Mouse (Mus musculus) spleen, adult 2 months (tissue): ENCODE measurements at regions not wholly inside any gene's neighbourhood (a gene's known extent, or its start where the extent isn't known, plus 50 kb on each side); places are given as distances from the start of the nearest gene placed in this dataset.

ENCODE experiments used
- DNase-seq, 2 experiments: peaks; one replicate each; pipeline versions ENCODE4 v3.0.0 to v3.0.0-alpha.2; 2012 to 2021; ENCODE audit warnings: low spot score in 2 of 2, low read depth in 1 of 2
- H3K27ac ChIP-seq: fragments of 200-500 bp; 2 replicates; pipeline ENCODE4 v1.5.1; 2012; ENCODE audit warnings: low read length, inconsistent platforms; ENCODE audit not compliant: insufficient read depth
- H3K27me3 ChIP-seq: fragments of 200-500 bp; 2 replicates; pipeline ENCODE4 v1.6.1; 2012; ENCODE audit warnings: mild to moderate bottlenecking, moderate library complexity, low read length, inconsistent platforms; ENCODE audit not compliant: control insufficient read depth, insufficient read depth
- H3K36me3 ChIP-seq: fragments of 200-500 bp; 2 replicates; pipeline ENCODE4 v1.6.1; 2012; ENCODE audit warnings: mild to moderate bottlenecking, low read length, inconsistent platforms; ENCODE audit not compliant: control insufficient read depth, insufficient read depth
- H3K4me1 ChIP-seq: fragments of 200-500 bp; 2 replicates; pipeline ENCODE4 v1.6.1; 2011; ENCODE audit warnings: inconsistent platforms; ENCODE audit not compliant: control insufficient read depth, insufficient read depth, insufficient read length
- H3K4me3 ChIP-seq: fragments of 200-500 bp; 2 replicates; pipeline ENCODE4 v1.5.1; 2011; ENCODE audit warnings: mild to moderate bottlenecking, inconsistent platforms; ENCODE audit not compliant: insufficient read depth, insufficient read length; ENCODE audit errors: extremely low read depth
- CTCF ChIP-seq: fragments of 200-500 bp; IDR thresholded peaks from 2 replicates; pipeline ENCODE4 v1.5.1; 2011; ENCODE audit warnings: mild to moderate bottlenecking, inconsistent platforms; ENCODE audit not compliant: insufficient read depth, insufficient read length, insufficient replicate concordance; ENCODE audit errors: extremely low read depth
- POLR2A ChIP-seq: fragments of 200-500 bp; IDR thresholded peaks from 2 replicates; pipeline ENCODE4 v1.6.1; 2011; ENCODE audit warnings: low read depth, low read length, inconsistent platforms
- WGBS: fragments of 180-500 bp; shearing (Covaris S2); methylation state at CpG from one replicate; pipeline ENCODE4 v1.1.7; 2018; 5-methylcytosine and 5-hydroxymethylcytosine counted together

GRCm38 (mm10) chr10:44862360-44862674 lies 204.7 kb upstream of the Prep start:
- Histone ChIP-seq H3K27me3 (no peaks in the 10 kb centered on the region), H3K27ac (no peak overlapping the region), H3K36me3 (no peaks in the 10 kb centered on the region), H3K4me1 (no peaks in the 10 kb centered on the region), H3K4me3 (no peak overlapping the region)
- DNase-seq = no peak
- 85% methylated on average over 8 of the region's 8 CpGs for WGBS
- TF ChIP-seq POLR2A (no peak), CTCF (no peak)

GRCm38 (mm10) chr10:44861671-44862359 lies 205.2 kb upstream of the Prep start:
- no peak for DNase-seq
- Histone ChIP-seq H3K27me3 (no peaks in the 10 kb centered on the region), H3K4me1 (no peaks in the 10 kb centered on the region), H3K27ac (no peak overlapping the region), H3K4me3 (no peak overlapping the region), H3K36me3 (no peaks in the 10 kb centered on the region)
- TF ChIP-seq CTCF (no peak), POLR2A (no peak)
- WGBS = 55% methylated on average over 10 of the region's 10 CpGs

GRCm38 (mm10) chr10:44857444-44857843 lies 209.6 kb upstream of the Prep start:
- TF ChIP-seq POLR2A (no peak), CTCF (no peak)
- DNase-seq = no peak

GRCm38 (mm10) chr10:44854109-44854508 lies 212.9 kb upstream of the Prep start:
- no peaks in the 10 kb centered on the region for H3K36me3 ChIP-seq
- TF ChIP-seq CTCF (no peak), POLR2A (no peak)
- H3K4me1 ChIP-seq = no peaks in the 10 kb centered on the region
- no peak overlapping the region for H3K27ac ChIP-seq
- H3K4me3 ChIP-seq = no peak overlapping the region
- no peaks in the 10 kb centered on the region for H3K27me3 ChIP-seq
- no peak for DNase-seq
- 94% methylated on average over 4 of the region's 4 CpGs for WGBS

More at GRCm38 (mm10) chr10:44857444-44857843, 209.6 kb upstream of the Prep start:
- Histone ChIP-seq H3K4me1 (no peaks in the 10 kb centered on the region), H3K27ac (no peak overlapping the region), H3K27me3 (no peaks in the 10 kb centered on the region), H3K4me3 (no peak overlapping the region), H3K36me3 (no peaks in the 10 kb centered on the region)
- 86% methylated on average over 4 of the region's 4 CpGs for WGBS

- no peak for DNase-seq
- 92% methylated on average over 4 of the region's 4 CpGs for WGBS
- H3K4me1 ChIP-seq = no peaks in the 10 kb centered on the region
- no peak overlapping the region for H3K4me3 ChIP-seq
- H3K36me3 ChIP-seq = no peaks in the 10 kb centered on the region
- peaks cover 2% of the 10 kb centered on the region; the same call in 1 of the 2 replicates for H3K27me3 ChIP-seq
- no peak overlapping the region for H3K27ac ChIP-seq
- no peak for TF ChIP-seq CTCF
- no peak for TF ChIP-seq POLR2A
These were observed 218.0 kb upstream of the Prep start for GRCm38 (mm10) chr10:44849016-44849415.

GRCm38 (mm10) chr10:44846765-44847164 lies 220.2 kb upstream of the Prep start:
- DNase-seq = no peak
- WGBS = 90% methylated on average over 3 of the region's 3 CpGs

GRCm38 (mm10) chr10:44846149-44846548 lies 220.9 kb upstream of the Prep start:
- 75% methylated on average over 2 of the region's 2 CpGs for WGBS
- Histone ChIP-seq H3K27me3 (peaks cover 2% of the 10 kb centered on the region; the same call in 1 of the 2 replicates), H3K4me1 (no peaks in the 10 kb centered on the region), H3K27ac (no peak overlapping the region), H3K36me3 (no peaks in the 10 kb centered on the region), H3K4me3 (no peak overlapping the region)
- DNase-seq = no peak
- no peak for TF ChIP-seq POLR2A
- TF ChIP-seq CTCF = no peak

More at GRCm38 (mm10) chr10:44846765-44847164, 220.2 kb upstream of the Prep start:
- H3K4me1 ChIP-seq = no peaks in the 10 kb centered on the region
- TF ChIP-seq CTCF (no peak), POLR2A (no peak)
- H3K36me3 ChIP-seq = no peaks in the 10 kb centered on the region
- no peak overlapping the region for H3K4me3 ChIP-seq
- peaks cover 2% of the 10 kb centered on the region; the same call in 1 of the 2 replicates for H3K27me3 ChIP-seq
- no peak overlapping the region for H3K27ac ChIP-seq
